Mouse (Mus musculus): Measurements from ENCODE around the gene Tgfbr3.

DNA sequence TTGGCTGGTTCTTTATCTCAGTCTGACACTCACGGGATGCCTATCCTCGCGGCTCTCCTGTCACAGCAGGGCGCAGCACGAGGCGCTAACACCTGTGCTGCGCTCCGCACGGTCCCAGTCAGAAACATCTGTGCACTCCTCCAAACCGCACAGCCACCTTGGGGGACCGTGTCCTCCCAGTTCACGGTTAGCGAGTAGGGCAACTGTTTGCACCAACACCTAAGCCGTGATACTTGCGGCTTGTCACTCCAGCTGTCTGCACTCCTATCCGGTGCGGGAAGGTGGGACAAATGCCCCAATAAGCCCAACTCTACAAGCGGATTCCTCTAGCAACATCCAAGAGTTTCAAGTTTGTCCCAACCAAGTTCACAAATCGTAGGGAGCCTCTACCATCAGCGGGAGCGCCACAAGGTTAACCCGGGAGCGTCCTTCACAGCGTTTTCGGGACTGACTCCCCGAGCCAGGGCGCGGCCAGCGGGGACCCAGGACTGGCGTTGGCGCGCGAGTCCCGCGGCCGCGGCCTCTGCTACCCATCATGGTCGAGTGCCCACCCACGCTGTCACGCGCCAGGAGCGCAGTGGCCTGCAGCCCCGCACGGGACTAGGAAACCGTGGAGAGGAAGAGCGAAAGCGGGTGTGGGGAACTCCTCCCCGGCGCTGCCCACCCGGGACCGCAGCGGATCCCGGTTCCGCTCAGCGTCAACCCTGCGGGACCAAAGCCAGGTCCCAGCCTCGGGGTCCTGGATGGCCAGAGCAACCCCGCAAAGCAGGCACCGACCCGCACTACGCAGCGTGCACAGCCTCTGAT lies 799 bp downstream of the Tgfbr3 start:
- 0 out of 2 replicates have a peak, but pooled peaks have one; percentile 48 for TF ChIP-seq POLR2A (IDR thresholded peaks at IDR 0.05; ENCODE audit: control insufficient read depth, extremely low read depth, insufficient read depth, low read length, poor library complexity)
- TF ChIP-seq CTCF (IDR thresholded peaks at IDR 0.05; ENCODE audit: borderline replicate concordance, control insufficient read depth, extremely low read depth, insufficient read depth, low read length, poor library complexity) = no peak
